Mouse (Mus musculus) natural killer cell, adult 2 months (primary cell): Measurements from ENCODE around the gene Plekhn1.

ENCODE experiments used
- DNase-seq, 2 experiments: peaks; one replicate each; pipeline ENCODE4 v3.0.0; 2022; ENCODE audit warnings: low spot score in 2 of 2

Gene Plekhn1

DNA sequence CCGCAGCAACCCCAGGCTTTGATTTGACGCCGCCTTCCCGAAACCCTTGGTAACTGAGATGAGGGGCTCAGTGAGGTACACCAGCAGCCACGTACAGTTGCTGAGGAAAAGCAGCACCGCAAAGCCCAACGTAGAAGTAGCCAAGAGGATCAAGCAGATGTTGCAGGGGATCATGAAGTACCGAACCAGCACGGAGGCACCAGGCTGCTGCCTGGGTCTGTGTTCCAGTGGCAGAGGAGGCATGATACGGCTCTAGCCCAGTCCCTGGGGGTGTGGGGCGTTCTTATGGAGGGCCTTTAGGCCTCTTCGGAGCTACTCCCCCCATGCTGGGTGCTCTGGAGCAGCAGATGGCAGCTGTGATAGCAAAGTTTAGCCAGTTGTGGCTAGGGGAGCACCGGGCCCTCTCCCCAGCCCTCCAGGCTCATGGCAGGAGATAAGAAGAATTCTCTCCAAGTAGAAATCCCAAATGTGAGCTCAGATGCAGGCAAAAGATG is 49.2 kb downstream of the Plekhn1 start:
- DNase-seq, result no peak

DNA sequence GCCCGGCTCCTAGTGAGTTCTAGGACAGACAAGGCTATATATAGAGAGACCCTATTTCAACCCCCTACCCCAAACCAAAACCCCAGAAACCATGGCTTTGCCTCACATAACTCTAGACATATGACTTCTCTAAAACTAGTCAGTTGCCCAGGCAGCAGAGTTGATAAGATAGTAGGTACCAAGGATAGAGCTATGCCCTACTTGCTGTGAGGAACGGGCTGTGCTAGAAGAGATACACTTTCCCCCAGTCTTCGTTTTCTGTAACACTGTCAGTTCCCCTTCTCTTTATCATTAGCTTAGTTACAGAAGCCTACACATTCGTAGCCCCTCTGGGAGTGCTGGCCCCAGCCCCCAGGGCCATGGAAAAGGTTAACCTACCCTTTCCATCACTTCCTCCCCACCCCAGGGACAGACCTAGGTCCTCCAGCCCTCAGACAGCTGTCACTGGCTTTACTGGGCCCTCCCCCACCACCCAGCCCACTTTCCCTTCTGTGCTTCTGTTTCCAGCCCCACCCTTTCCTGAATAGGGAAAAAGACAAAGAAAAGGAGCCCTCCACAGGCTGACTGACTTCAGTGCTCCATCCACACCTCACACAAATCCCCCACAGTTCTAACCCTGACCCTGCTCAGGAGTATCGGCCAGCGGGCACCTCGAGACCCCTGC is 50.2 kb downstream of the Plekhn1 start:
- no peak for DNase-seq

DNA sequence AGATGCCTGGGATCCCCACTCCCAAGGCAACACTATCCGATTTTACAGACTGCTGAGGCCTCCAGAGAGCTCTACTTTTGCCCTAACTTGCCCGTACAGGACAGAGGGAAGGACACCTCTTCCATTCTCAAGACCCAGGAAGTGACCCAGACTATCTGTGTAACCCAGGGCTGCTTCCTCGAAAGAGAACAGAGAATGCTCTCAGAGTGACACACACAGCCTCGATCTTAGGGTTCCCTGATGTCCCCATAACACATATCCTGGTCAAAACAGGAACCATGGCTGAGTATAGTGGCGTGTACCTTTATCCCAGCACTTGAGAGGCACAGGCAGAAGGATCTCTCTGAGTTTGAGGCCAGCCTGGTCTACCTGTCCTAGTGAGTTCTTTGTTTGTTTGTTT is 50.9 kb downstream of the Plekhn1 start:
- no peak for DNase-seq

DNA sequence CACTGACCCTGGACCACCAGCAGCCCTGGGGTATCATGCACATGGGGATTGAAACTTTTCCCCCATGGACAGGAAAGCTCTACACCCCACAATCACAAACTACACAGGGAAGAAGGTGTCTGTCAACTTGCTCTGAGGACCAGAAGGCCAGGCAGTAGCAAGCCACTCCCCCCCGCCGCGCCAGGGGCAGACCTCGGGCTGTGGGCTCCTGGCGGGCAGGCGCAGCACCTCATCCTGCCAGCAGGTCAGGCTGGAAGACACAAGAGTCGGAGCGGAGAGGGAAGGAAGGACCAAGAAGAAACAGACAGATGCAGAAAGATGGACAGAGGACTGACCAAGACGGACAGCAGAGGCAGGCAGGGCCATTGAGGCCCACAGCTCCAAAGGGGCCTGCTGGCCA is 57.0 kb downstream of the Plekhn1 start:
- no peak for DNase-seq

DNA sequence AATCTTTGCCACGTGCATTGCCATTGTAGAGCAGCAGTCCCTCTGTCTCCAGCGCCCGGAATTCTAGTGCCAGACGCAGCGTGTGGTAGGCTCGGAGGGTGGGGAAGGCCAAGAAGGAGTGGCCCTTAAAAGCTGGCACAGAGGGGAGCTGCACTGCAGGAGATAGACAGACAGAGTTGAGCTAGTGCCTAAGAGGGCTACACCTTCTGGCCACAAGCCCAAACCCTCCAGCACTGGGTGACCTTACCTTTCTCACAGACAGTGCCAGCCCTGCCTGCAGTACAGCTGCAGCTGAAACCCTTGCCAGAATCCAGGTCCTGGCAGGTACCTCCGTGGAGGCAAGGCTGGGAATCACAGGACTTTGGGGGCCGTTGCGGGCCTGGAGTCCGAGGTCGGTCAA is 62.8 kb downstream of the Plekhn1 start:
- no peak for DNase-seq
